Mouse (Mus musculus): ENCODE data around the gene Neu2.

- no peak for TF ChIP-seq POLR2A (IDR thresholded peaks at IDR 0.05; ENCODE audit: insufficient read depth, low read depth, low read length)
- no peak for TF ChIP-seq CTCF (IDR thresholded peaks at IDR 0.05)
Measured at GRCm38 (mm10) chr1:87578965-87579364, 69.3 kb downstream of the Neu2 start.
